Mouse (Mus musculus): ENCODE measurements at regions not wholly inside any gene's neighbourhood (a gene's known extent, or its start where the extent isn't known, plus 50 kb on each side); places are given as distances from the start of the nearest gene placed in this dataset.
"Not testable (repeated sequence)": the region's sequence is repeated elsewhere in the genome, so short reads cannot be mapped to it uniquely, and the experiment has no call there.

- DNase-seq (ENCODE audit: low read depth, low spot score), result no peak
Measured at GRCm38 (mm10) chr14:76755591-76756376, 199.1 kb upstream of the Serp2 start.

- no peak for DNase-seq (ENCODE audit: low read depth, low spot score)
Measured at GRCm38 (mm10) chr14:76753734-76754133, 197.0 kb upstream of the Serp2 start.

GRCm38 (mm10) chr14:76749178-76749577 lies 192.5 kb upstream of the Serp2 start:
- DNase-seq (ENCODE audit: low read depth, low spot score), result no peak

GRCm38 (mm10) chr14:76748711-76749110 lies 192.0 kb upstream of the Serp2 start:
- DNase-seq (ENCODE audit: low read depth, low spot score), result no peak

GRCm38 (mm10) chr14:76747814-76748213 lies 191.1 kb upstream of the Serp2 start:
- DNase-seq (ENCODE audit: low read depth, low spot score), result no peak

GRCm38 (mm10) chr14:76746282-76746681 lies 189.6 kb upstream of the Serp2 start:
- no peak for DNase-seq (ENCODE audit: low read depth, low spot score)

- no peak for DNase-seq (ENCODE audit: low read depth, low spot score)
Measured at GRCm38 (mm10) chr14:76744674-76745433, 188.2 kb upstream of the Serp2 start.

- DNase-seq (ENCODE audit: low read depth, low spot score), result no peak
Measured at GRCm38 (mm10) chr14:76742297-76742696, 185.6 kb upstream of the Serp2 start.

- no peak for DNase-seq (ENCODE audit: low read depth, low spot score)
Measured at GRCm38 (mm10) chr14:76739836-76740597, 183.3 kb upstream of the Serp2 start.

GRCm38 (mm10) chr14:76735997-76736396 lies 179.3 kb upstream of the Serp2 start:
- no peak for DNase-seq (ENCODE audit: low read depth, low spot score)

GRCm38 (mm10) chr14:76735107-76735506 lies 178.4 kb upstream of the Serp2 start:
- no peak for DNase-seq (ENCODE audit: low read depth, low spot score)

GRCm38 (mm10) chr14:76733258-76733823 lies 176.7 kb upstream of the Serp2 start:
- DNase-seq (ENCODE audit: low read depth, low spot score), result no peak

GRCm38 (mm10) chr14:76731096-76731986 lies 174.7 kb upstream of the Serp2 start:
- no peak for DNase-seq (ENCODE audit: low read depth, low spot score)

- DNase-seq (ENCODE audit: low read depth, low spot score), result no peak
Measured at GRCm38 (mm10) chr14:76725844-76726243, 169.2 kb upstream of the Serp2 start.

- not testable (repeated sequence) for DNase-seq (ENCODE audit: low read depth, low spot score)
Measured at GRCm38 (mm10) chr14:76725231-76725630, 168.5 kb upstream of the Serp2 start.

- no peak for DNase-seq (ENCODE audit: low read depth, low spot score)
Measured at GRCm38 (mm10) chr14:76724826-76725225, 168.1 kb upstream of the Serp2 start.

GRCm38 (mm10) chr14:76724395-76724794 lies 167.7 kb upstream of the Serp2 start:
- DNase-seq (ENCODE audit: low read depth, low spot score), result no peak

- no peak for DNase-seq (ENCODE audit: low read depth, low spot score)
Measured at GRCm38 (mm10) chr14:76723551-76723950, 166.9 kb upstream of the Serp2 start.

GRCm38 (mm10) chr14:76722297-76722696 lies 165.6 kb upstream of the Serp2 start:
- no peak for DNase-seq (ENCODE audit: low read depth, low spot score)

- DNase-seq (ENCODE audit: low read depth, low spot score), result no peak
Measured at GRCm38 (mm10) chr14:76721751-76722150, 165.1 kb upstream of the Serp2 start.

- no peak for DNase-seq (ENCODE audit: low read depth, low spot score)
Measured at GRCm38 (mm10) chr14:76717081-76717480, 160.4 kb upstream of the Serp2 start.
